Mouse (Mus musculus): Measurements from ENCODE around the gene Iqsec1.
"Not testable (repeated sequence)": the region's sequence is repeated elsewhere in the genome, so short reads cannot be mapped to it uniquely, and the experiment has no call there.

GRCm38 (mm10) chr6:90656344-90656850 lies 332.1 kb downstream of the Iqsec1 start:
- TF ChIP-seq POLR2A (IDR thresholded peaks at IDR 0.05; ENCODE audit: low read depth, low read length); CTCF (IDR thresholded peaks at IDR 0.05; ENCODE audit: extremely low read depth, insufficient read depth, insufficient read length, insufficient replicate concordance): not testable (repeated sequence)

Data from spleen, adult 2 months (tissue).